In genomic region chr5:86172088-86172448, GRCm38 (mm10) we compare ENCODE assay signal across 8 mouse cellular contexts. TPM values are rescaled to one million over a fixed set of nuclear protein-coding genes. Genes with fewer than 3 reads are reported as not detected.
DNase-seq lines count a peak whose midpoint lies in the region; ATAC-seq and TF ChIP-seq lines count a peak whose summit lies in the region.

No protein-coding gene starts in this region.

- TF ChIP-seq CTCF in kidney, postnatal 0 days (IDR thresholded peaks at IDR 0.05; ENCODE audit: low read depth): no peak
- no peak for TF ChIP-seq CTCF in bone marrow macrophage, adult 2 months (IDR thresholded peaks at IDR 0.05; ENCODE audit: low read depth, low read length)

- H3K9ac ChIP-seq in kidney, postnatal 0 days (ENCODE audit: low read depth, low read length): peak overlapping the region; percentile 78
- peak overlapping the region; percentile 87 for H3K9ac ChIP-seq in heart, embryonic 16.5 days (ENCODE audit: low read length)

- H3K9me3 ChIP-seq in kidney, postnatal 0 days (replicated peaks; ENCODE audit: low read length): no peaks in the 10 kb centered on the region
- no peaks in the 10 kb centered on the region for H3K9me3 ChIP-seq in heart, embryonic 16.5 days (replicated peaks; ENCODE audit: control insufficient read depth, low read length)

- peak overlapping the region; percentile 75 for H3K4me2 ChIP-seq in kidney, postnatal 0 days (ENCODE audit: low read length)
- peak overlapping the region; percentile 79 for H3K4me2 ChIP-seq in heart, embryonic 16.5 days (ENCODE audit: low read depth, low read length)

- H3K27me3 ChIP-seq in kidney, postnatal 0 days (ENCODE audit: insufficient read depth, low read length): no peaks in the 10 kb centered on the region
- no peaks in the 10 kb centered on the region for H3K27me3 ChIP-seq in heart, embryonic 16.5 days (ENCODE audit: control insufficient read depth, insufficient read depth, low read length)

- H3K36me3 ChIP-seq in kidney, postnatal 0 days (ENCODE audit: insufficient read depth, low read length): no peaks in the 10 kb centered on the region
- H3K36me3 ChIP-seq in heart, embryonic 16.5 days (ENCODE audit: control insufficient read depth, insufficient read depth): no peaks in the 10 kb centered on the region
- peaks cover 5% of the 10 kb centered on the region for H3K36me3 ChIP-seq in macrophage (ENCODE audit: inconsistent target)

- DNase-seq in kidney, postnatal 0 days (ENCODE audit: low spot score): no peak
- no peak for DNase-seq in kidney, adult 9 months
- no peak for DNase-seq in urinary bladder, postnatal 10 days (ENCODE audit: low spot score)
- DNase-seq in thymus, postnatal 0 days (ENCODE audit: low spot score): no peak
- no peak for DNase-seq in cerebellum, postnatal 36 days

- H3K27ac ChIP-seq in kidney, postnatal 0 days: peak overlapping the region; percentile 94
- H3K27ac ChIP-seq in bone marrow macrophage, adult 2 months (ENCODE audit: insufficient read depth, low read depth, low read length): peak overlapping the region; percentile 72
- H3K27ac ChIP-seq in heart, embryonic 16.5 days (ENCODE audit: low read length): peak overlapping the region; percentile 96
- H3K27ac ChIP-seq in macrophage: peak overlapping the region; percentile 21; the same call in 1 of the 2 replicates

- H3K79me2 ChIP-seq in macrophage (ENCODE audit: inconsistent target): peaks cover 27% of the 10 kb centered on the region; the same call in 1 of the 2 replicates

- no peak for TF ChIP-seq POLR2A in bone marrow macrophage, adult 2 months (IDR thresholded peaks at IDR 0.05; ENCODE audit: borderline replicate concordance, low read depth, low read length)

- H3K4me1 ChIP-seq in kidney, postnatal 0 days (replicated peaks; ENCODE audit: insufficient read depth, low read length): peaks cover 6% of the 10 kb centered on the region
- peaks cover 12% of the 10 kb centered on the region for H3K4me1 ChIP-seq in bone marrow macrophage, adult 2 months (ENCODE audit: control insufficient read depth, insufficient read depth, low read length)
- H3K4me1 ChIP-seq in heart, embryonic 16.5 days (ENCODE audit: control insufficient read depth, insufficient read depth, low read length): peaks cover 6% of the 10 kb centered on the region

- peak overlapping the region; percentile 82 for H3K4me3 ChIP-seq in kidney, postnatal 0 days (replicated peaks; ENCODE audit: low read depth, low read length)
- peak overlapping the region; percentile 90 for H3K4me3 ChIP-seq in bone marrow macrophage, adult 2 months (ENCODE audit: insufficient read depth, low read length)
- H3K4me3 ChIP-seq in heart, embryonic 16.5 days (ENCODE audit: low read length): peak overlapping the region; percentile 91
- H3K4me3 ChIP-seq in macrophage (ENCODE audit: inconsistent target): peak overlapping the region; percentile 86

- WGBS in kidney, postnatal 0 days: under 1% methylated on average over 15 of the region's 15 CpGs
- under 1% methylated on average over 15 of the region's 15 CpGs for WGBS in heart, embryonic 16.5 days
- 0% methylated on average over 15 of the region's 15 CpGs for WGBS in macrophage (ENCODE audit: missing documents)

- no peak for ATAC-seq in kidney, postnatal 0 days (replicated peaks; ENCODE audit: low FRiP score, low read depth)
- ATAC-seq in heart, embryonic 16.5 days (replicated peaks; ENCODE audit: extremely low read depth, insufficient read depth, low FRiP score): no peak

RNA-seq across cellular contexts. Expression of gene Uba6, which starts 0.5 kb away (rescaled TPM):
- polyA plus RNA-seq in kidney, postnatal 0 days (2015; fragmentation: Nextera tagmentation; extraction: Ambion mirVana): 7.9 and 8.3 TPM in 2 replicates
- polyA plus RNA-seq in bone marrow macrophage, adult 2 months (2012; ENCODE audit: insufficient read depth, insufficient read length, missing spikeins): 12.2 and 13.3 TPM in 2 replicates
- polyA plus RNA-seq in heart, embryonic 16.5 days (2015; fragmentation: Nextera tagmentation; extraction: Ambion mirVana): 7.1 and 7.7 TPM in 2 replicates
- total RNA-seq in macrophage (2018; cell fraction: chromatin; rRNA removed): 10 to 100 TPM; 17.5 to 69.3 (median 26.1) TPM
- 10 to 100 TPM; 10.8 to 27.0 (median 15.4) TPM for total RNA-seq in macrophage (2018; cell fraction: cytosol; rRNA removed)
- total RNA-seq in macrophage (2018; cell fraction: nucleus; rRNA removed): 10 to 100 TPM; 11.1 to 43.7 (median 20.8) TPM
- polyA plus RNA-seq in macrophage (2018): 8.5 to 13.8 TPM (median 9.9 TPM) in 3 replicates
- 8.7 and 9.9 TPM in 2 replicates for polyA plus RNA-seq in thymus, postnatal 0 days (2015; fragmentation: Nextera tagmentation; extraction: Ambion mirVana)

RNA-seq across cellular contexts. Expression of gene Gnrhr, which starts 25.6 kb away (rescaled TPM):
- polyA plus RNA-seq in kidney, postnatal 0 days (2015; fragmentation: Nextera tagmentation; extraction: Ambion mirVana): not detected in 2 replicates
- not detected in 2 replicates for polyA plus RNA-seq in bone marrow macrophage, adult 2 months (2012; ENCODE audit: insufficient read depth, insufficient read length, missing spikeins)
- not detected in 2 replicates for polyA plus RNA-seq in heart, embryonic 16.5 days (2015; fragmentation: Nextera tagmentation; extraction: Ambion mirVana)
- not detected for total RNA-seq in macrophage (2018; cell fraction: chromatin; rRNA removed)
- not detected for total RNA-seq in macrophage (2018; cell fraction: cytosol; rRNA removed)
- total RNA-seq in macrophage (2018; cell fraction: nucleus; rRNA removed): not detected
- polyA plus RNA-seq in macrophage (2018): not detected in 3 replicates
- polyA plus RNA-seq in thymus, postnatal 0 days (2015; fragmentation: Nextera tagmentation; extraction: Ambion mirVana): not detected in 2 replicates

Comparison
In these comparisons a context has a peak if more than half of its experiments do, and no peak if none do; other contexts are left out.
1. H3K27ac ChIP-seq: peak in every context shown above with its lines; median percentile 96 in heart, embryonic 16.5 days; 94 in kidney, postnatal 0 days; 72 in bone marrow macrophage, adult 2 months; 21 in macrophage.